Mouse (Mus musculus) gastrocnemius, adult 8-10 months (tissue): ENCODE measurements around the gene Slc48a1. TPM values are rescaled to one million over a fixed set of nuclear protein-coding genes. Genes with fewer than 3 reads are reported as not detected.
A peak's percentile ranks its signal among the peaks of the same experiment; 100 is the strongest.

Source experiments
- DNase-seq, 2 experiments: peaks; one replicate each; pipeline ENCODE4 v3.0.0; 2022; ENCODE audit warnings: low spot score in 2 of 2
- total RNA-seq, 4 experiments: library from RNA; stranded (reverse); gene quantifications; 2 replicates each; pipeline ENCODE4 v1.2.4; 2022

Gene Slc48a1
- total RNA-seq, 4 experiments from 2014 or later, result 40.0 to 52.7 (median 47.3) TPM

GRCm38 (mm10) chr15:97825071-97825940 lies 47.0 kb downstream of the Slc48a1 start:
- DNase-seq, result peak; percentile 79 to 87

- no peak for DNase-seq
Observed at GRCm38 (mm10) chr15:97825941-97826587, 47.7 kb downstream of the Slc48a1 start.

GRCm38 (mm10) chr15:97826588-97827261 lies 48.4 kb downstream of the Slc48a1 start:
- DNase-seq, result no peak

- DNase-seq, result no peak
Observed at GRCm38 (mm10) chr15:97827401-97827800, 49.1 kb downstream of the Slc48a1 start.

GRCm38 (mm10) chr15:97828221-97828842 lies 50.0 kb downstream of the Slc48a1 start:
- DNase-seq, result no peak

GRCm38 (mm10) chr15:97828901-97829338 lies 50.6 kb downstream of the Slc48a1 start:
- DNase-seq, result no peak

- no peak for DNase-seq
Observed at GRCm38 (mm10) chr15:97829432-97829831, 51.1 kb downstream of the Slc48a1 start.

- DNase-seq, result peak in 1 of 2 experiments; percentile 54
Observed at GRCm38 (mm10) chr15:97830253-97830787, 52.0 kb downstream of the Slc48a1 start.

- DNase-seq, result no peak
Observed at GRCm38 (mm10) chr15:97830788-97831241, 52.5 kb downstream of the Slc48a1 start.

GRCm38 (mm10) chr15:97831242-97831986 lies 53.1 kb downstream of the Slc48a1 start:
- peak in 1 of 2 experiments; percentile 56 for DNase-seq

GRCm38 (mm10) chr15:97831987-97832640 lies 53.8 kb downstream of the Slc48a1 start:
- no peak for DNase-seq

- DNase-seq, result no peak
Observed at GRCm38 (mm10) chr15:97832764-97833479, 54.6 kb downstream of the Slc48a1 start.

GRCm38 (mm10) chr15:97836153-97836893 lies 58.0 kb downstream of the Slc48a1 start:
- no peak for DNase-seq

- DNase-seq, result no peak
Observed at GRCm38 (mm10) chr15:97836894-97837247, 58.6 kb downstream of the Slc48a1 start.

GRCm38 (mm10) chr15:97837491-97838061 lies 59.3 kb downstream of the Slc48a1 start:
- DNase-seq, result no peak

GRCm38 (mm10) chr15:97838395-97838794 lies 60.1 kb downstream of the Slc48a1 start:
- no peak for DNase-seq

GRCm38 (mm10) chr15:97839012-97839411 lies 60.7 kb downstream of the Slc48a1 start:
- DNase-seq, result no peak

- DNase-seq, result no peak
Observed at GRCm38 (mm10) chr15:97839473-97839872, 61.2 kb downstream of the Slc48a1 start.
